Mouse (Mus musculus): ENCODE results near the gene Prickle3.
"Not testable (repeated sequence)": the region's sequence is repeated elsewhere in the genome, so short reads cannot be mapped to it uniquely, and the experiment has no call there.

The Prickle3 gene

GRCm38 (mm10) chrX:7670921-7671623, 14.0 kb downstream of the Prickle3 start, which contains the start of gene Plp2:
Gene Plp2, minus strand, starts transcription at chrX:7671390.
- peak; percentile 54 for DNase-seq (ENCODE audit: low spot score)

DNA sequence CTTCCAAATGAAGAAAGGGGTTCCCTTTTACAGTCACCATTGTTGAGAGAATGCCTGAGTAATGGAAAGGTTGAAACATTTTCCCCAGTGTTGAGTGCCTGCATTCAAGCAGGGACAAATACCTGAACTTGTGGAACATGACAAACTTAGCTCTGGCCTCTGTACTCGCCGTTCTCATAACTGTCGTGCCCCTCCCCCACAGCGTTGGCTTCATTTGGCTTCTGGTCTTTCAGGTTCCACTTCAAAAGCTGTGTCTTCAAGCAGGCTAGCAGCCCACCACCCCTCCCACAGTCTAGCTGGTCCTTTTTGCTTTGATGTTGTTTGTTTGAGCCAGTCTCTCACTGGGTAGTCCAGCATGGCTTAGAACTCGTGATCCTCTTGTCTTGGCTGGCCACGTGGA, 15.7 kb downstream of the Prickle3 start:
- no peak for DNase-seq (ENCODE audit: low spot score)

- DNase-seq (ENCODE audit: low spot score) = no peak
Measured at GRCm38 (mm10) chrX:7673578-7674281, 16.7 kb downstream of the Prickle3 start.

DNA sequence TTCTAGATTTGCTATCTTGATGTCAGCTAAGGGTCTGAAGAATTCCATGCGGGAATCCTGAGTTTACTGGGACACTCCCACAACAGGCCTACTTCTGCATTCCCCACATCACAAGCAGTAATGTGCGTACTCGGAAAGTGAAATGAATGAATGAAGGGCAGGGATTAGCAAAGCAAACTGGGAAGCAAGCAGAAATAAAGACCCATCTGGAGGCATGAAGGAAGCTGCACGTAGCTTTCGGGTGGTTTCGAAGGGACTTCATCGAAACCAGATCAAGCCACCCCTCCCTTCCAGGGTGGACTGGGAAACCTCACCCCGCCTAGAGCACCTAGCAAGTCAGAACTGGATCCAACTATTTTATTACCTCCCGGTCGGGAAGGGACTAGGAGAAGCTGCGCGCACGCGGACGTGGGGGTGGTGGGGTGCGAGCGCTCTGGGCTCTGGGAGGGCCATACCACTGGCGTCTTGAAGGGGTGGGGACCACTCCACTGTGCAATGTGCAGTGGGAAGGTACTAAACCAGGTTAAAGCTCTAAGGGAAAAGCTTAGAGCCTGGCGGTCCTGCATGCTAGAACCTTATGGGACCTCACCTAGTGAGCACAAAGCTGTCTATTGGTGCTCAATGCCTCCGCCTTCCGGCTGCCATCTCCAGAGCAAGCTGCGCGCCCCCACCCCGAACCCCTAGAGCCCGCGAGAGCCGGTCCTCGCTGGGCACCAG, 17.4 kb downstream of the Prickle3 start:
- peak; percentile 23 for DNase-seq (ENCODE audit: low spot score)

- no peak for DNase-seq (ENCODE audit: low spot score)
Measured at GRCm38 (mm10) chrX:7675001-7675380, 17.9 kb downstream of the Prickle3 start.

GRCm38 (mm10) chrX:7678986-7679385, 21.9 kb downstream of the Prickle3 start:
- DNase-seq (ENCODE audit: low spot score) = no peak

- peak; percentile 89 for DNase-seq (ENCODE audit: low spot score)
Measured at GRCm38 (mm10) chrX:7679405-7680056, 22.5 kb downstream of the Prickle3 start.

GRCm38 (mm10) chrX:7680057-7680412, 23.0 kb downstream of the Prickle3 start:
- DNase-seq (ENCODE audit: low spot score) = no peak

DNA sequence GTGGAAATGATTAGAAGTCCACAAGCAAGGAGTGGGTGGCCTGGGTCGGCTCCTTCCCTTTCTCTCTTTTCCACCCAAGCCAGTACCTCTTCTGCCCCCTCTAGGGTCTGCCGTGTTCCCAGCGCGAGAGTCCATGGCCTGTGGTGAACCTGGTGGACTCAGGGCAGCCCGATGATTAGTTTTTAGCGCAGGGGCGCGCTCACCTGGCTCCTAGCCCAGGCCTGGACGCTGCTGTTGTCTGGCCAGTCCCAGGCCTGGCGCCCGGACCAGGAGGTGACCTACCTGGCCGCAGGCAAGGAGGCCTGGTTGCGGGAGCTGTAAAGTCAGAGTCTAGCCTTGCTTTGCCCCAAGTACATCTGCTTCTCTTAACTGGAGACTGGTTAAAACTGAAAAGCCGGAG, 23.8 kb downstream of the Prickle3 start, which contains the start of gene Magix:
Gene Magix, minus strand, starts transcription at position 388 of the 400 bp plus-strand sequence.
- no peak for DNase-seq (ENCODE audit: low spot score)

- no peak for DNase-seq (ENCODE audit: low spot score)
Measured at GRCm38 (mm10) chrX:7688321-7688720, 31.3 kb downstream of the Prickle3 start.

- no peak for DNase-seq (ENCODE audit: low spot score)
Measured at GRCm38 (mm10) chrX:7690486-7690885, 33.4 kb downstream of the Prickle3 start.

GRCm38 (mm10) chrX:7692862-7693261, 35.8 kb downstream of the Prickle3 start:
- no peak for DNase-seq (ENCODE audit: low spot score)

DNA sequence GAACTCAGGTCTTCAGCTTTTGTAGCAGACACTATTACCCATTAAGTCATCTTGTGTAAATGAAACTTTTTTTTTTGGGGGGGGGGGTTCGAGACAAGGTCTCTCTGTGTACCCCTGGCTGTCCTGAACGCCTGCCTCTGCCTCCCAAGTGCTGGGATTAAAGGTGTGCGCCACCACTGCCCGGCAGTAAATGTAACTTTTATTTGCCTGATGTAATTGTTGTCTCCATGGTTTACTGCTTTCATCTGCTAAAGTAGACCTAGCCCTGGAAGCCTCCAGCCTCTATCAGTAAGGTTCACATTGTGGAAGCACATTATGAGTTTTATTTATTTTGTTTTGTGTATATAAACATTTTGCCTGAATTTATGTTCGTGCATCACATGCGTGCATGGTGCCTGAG, 39.5 kb downstream of the Prickle3 start:
- no peak for DNase-seq (ENCODE audit: low spot score)

DNA sequence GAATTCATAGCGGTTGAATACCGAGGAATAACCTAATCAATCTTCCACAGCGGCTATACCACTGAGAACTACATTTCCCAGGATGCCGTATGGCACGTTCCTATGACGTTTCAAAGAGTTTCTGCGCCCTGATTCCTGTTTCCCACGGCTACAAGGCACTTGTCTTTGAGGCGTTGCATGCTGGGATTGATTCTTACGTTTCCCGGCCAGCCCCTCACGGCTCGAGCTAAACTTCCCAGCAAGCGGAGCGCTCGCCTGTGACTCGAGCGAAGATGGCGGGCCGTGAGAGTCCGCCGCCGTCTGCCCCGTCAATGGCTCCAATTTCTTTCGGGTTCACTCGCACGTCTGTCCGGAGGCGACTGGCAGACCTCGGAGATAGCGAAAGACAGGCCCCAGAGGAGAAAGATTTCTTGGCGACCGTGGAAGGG, 39.9 kb downstream of the Prickle3 start, which contains the start of gene Gpkow:
Gene Gpkow, plus strand, starts transcription at position 178 of the 428 bp plus-strand sequence.
- DNase-seq (ENCODE audit: low spot score) = peak; percentile 69

GRCm38 (mm10) chrX:7713764-7714134, 56.7 kb downstream of the Prickle3 start:
- DNase-seq (ENCODE audit: low spot score) = not testable (repeated sequence)

GRCm38 (mm10) chrX:7714135-7714899, 57.3 kb downstream of the Prickle3 start, which contains the start of gene Wdr45:
Gene Wdr45, plus strand, starts transcription at chrX:7714333.
- DNase-seq (ENCODE audit: low spot score) = peak; percentile 87

DNA sequence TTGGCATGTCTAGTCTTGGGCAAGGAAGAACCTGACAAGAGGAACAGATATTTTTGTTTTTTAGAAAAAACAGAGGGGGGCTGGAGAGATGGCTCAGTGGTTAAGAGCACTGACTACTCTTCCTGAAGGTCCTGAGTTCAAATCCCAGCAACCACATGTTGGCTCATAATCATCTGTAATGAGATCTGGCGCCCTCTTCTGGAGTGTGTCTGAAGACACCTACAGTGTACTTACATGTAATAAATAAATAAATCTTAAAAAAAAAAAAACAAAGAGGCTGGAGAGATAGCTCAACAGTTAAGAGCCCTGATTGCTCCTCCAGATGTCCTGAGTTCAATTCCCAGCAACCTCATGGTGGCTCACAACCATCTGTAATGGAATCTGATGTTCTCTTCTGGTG, 59.0 kb downstream of the Prickle3 start:
- not testable (repeated sequence) for DNase-seq (ENCODE audit: low spot score)
